Mouse (Mus musculus): Measurements from ENCODE around the gene Tll2. TPM values are rescaled to one million over a fixed set of nuclear protein-coding genes. Genes with fewer than 3 reads are reported as not detected.

Gene Tll2
- polyA plus RNA-seq (2012), result not detected in 2 replicates

DNA sequence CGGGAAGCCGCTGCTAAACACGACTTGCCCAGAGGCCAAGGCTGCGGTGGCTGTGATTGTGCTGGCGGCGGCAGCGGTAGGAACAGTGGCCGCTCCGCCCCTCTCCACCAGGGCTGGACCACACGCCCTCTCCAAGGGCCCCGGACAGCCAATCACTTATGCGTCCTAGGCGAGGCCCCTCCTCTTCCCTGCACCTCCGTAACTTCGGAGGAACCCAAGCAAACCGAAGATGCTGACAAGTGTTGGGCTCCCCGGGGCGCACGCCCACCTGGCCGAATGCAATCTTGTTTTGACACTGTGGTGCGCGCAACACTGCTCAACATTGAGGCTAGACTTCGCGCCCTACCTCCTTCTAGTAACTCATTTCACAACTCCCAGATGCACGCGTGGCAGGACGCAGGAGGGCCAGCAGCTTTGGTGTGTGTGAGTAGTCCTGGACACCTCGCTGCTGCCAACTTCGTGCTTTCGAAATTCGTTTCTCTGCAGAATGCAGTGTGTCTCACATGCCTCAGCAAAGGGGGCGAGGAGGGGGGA lies at the start of gene Tll2:
Gene Tll2 (minus strand): TSS at position 25 of the 534 bp plus-strand sequence.
- no peak for TF ChIP-seq GATA1 (IDR thresholded peaks at IDR 0.05; ENCODE audit: low read length)

- TF ChIP-seq GATA1 (IDR thresholded peaks at IDR 0.05; ENCODE audit: low read length), result no peak
Observed at GRCm38 (mm10) chr19:41254584-41254983, 47.9 kb upstream of the Tll2 start.

- TF ChIP-seq GATA1 (IDR thresholded peaks at IDR 0.05; ENCODE audit: low read length), result no peak
Observed at GRCm38 (mm10) chr19:41248968-41249367, 42.3 kb upstream of the Tll2 start.

DNA sequence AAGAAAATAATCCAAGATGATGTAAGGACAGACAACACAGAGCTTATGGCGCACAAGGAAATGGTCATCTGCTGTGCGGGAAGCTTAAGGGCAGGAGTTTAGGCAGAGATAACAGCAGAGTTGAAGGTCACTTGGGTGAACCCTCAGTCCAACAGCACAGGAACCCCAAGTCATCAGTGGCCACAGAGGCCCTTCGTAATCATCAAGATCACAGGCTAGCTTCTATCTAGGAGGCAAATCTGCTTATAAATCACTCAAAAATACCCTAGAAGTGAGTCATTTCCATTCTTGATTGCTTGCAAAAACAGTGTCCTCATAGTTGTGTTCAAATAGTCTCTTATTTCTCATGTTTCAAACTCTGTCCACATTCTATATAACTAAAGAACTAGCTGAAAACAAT lies 41.6 kb upstream of the Tll2 start:
- no peak for TF ChIP-seq GATA1 (IDR thresholded peaks at IDR 0.05; ENCODE audit: low read length)

DNA sequence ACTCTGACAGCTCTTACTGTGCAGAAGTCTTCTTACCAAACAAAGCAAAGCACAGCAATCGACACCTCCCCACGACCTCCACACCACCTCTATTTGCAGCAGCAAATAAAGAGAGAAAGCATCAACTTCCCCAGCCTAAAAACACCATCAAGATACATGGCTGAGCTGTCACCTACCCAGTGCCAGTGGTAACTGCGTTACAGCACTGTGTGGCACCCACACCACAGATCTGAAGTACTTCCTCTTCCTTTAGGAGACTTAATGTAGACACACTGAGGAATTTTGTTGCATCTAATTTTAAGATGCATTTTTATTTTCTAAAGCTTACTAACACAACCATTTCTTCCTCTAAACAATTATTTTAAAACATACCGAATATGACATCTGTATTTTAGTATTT lies 39.6 kb upstream of the Tll2 start:
- TF ChIP-seq GATA1 (IDR thresholded peaks at IDR 0.05; ENCODE audit: low read length), result no peak

DNA sequence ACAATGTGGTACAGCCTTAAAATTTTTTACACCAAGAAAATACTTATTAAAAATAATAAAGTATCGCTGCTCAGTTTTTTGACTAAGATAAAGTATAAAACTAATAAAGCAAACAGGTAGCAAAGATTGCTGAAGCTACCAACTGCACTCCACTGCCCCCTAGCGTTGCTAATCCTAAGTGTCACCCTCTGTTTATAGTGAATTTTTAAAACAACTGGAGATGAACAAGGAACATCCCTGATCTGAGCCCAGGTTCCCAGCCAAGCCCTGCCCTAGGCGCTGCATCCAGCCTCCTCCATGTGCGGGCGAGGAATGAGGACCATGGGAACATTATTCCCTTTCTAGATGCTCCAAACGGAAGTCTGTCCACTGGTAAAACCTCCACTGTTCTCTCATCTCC lies 37.9 kb upstream of the Tll2 start:
- no peak for TF ChIP-seq GATA1 (IDR thresholded peaks at IDR 0.05; ENCODE audit: low read length)

GRCm38 (mm10) chr19:41241997-41242396 lies 35.4 kb upstream of the Tll2 start:
- no peak for TF ChIP-seq GATA1 (IDR thresholded peaks at IDR 0.05; ENCODE audit: low read length)

GRCm38 (mm10) chr19:41233698-41234097 lies 27.1 kb upstream of the Tll2 start:
- no peak for TF ChIP-seq GATA1 (IDR thresholded peaks at IDR 0.05; ENCODE audit: low read length)

GRCm38 (mm10) chr19:41208326-41208725 lies 1.7 kb upstream of the Tll2 start:
- no peak for TF ChIP-seq GATA1 (IDR thresholded peaks at IDR 0.05; ENCODE audit: low read length)

- TF ChIP-seq GATA1 (IDR thresholded peaks at IDR 0.05; ENCODE audit: low read length), result no peak
Observed at GRCm38 (mm10) chr19:41206041-41206810, 409 bp downstream of the Tll2 start.

- no peak for TF ChIP-seq GATA1 (IDR thresholded peaks at IDR 0.05; ENCODE audit: low read length)
Observed at GRCm38 (mm10) chr19:41204159-41205081, 2.2 kb downstream of the Tll2 start.

DNA sequence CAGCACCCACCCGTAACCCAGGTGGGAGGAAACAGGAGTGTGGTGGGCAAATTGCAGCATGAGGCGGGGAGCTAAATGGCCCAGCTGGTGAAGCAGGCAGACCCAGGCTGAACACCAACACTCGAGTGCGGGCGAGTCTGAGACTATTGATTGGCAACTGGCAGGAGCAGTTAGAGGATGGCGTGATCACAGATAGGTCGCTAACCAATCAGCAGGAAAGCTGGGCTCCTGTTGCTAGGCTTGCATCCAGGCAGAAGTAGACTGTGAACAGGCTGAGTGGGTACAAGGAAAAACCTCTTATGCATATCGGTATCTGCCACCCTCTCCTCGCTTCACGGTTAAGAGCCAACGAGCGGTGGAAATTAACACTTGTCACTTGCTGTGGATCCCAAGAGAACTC lies 9.0 kb downstream of the Tll2 start:
- TF ChIP-seq GATA1 (IDR thresholded peaks at IDR 0.05; ENCODE audit: low read length), result no peak

DNA sequence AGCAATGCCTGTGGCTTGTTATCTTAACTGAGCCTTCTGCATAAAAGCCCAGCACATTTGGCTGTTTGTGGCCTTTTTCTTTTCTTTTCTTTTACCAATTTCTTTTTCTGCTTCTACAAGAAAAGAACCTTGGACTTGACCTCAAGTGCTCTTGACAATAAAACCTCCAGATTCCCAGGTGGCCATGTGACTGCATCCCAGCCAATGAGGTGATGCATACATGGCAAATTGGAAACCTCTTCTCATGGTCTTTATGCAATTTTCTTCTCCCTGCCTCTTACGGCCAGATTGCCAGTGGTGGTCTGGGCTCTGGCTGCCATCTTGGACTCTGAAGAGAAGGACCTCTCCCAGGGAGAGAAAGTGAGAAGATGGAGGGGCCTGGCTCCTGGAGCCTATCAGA lies 13.3 kb downstream of the Tll2 start:
- no peak for TF ChIP-seq GATA1 (IDR thresholded peaks at IDR 0.05; ENCODE audit: low read length)

DNA sequence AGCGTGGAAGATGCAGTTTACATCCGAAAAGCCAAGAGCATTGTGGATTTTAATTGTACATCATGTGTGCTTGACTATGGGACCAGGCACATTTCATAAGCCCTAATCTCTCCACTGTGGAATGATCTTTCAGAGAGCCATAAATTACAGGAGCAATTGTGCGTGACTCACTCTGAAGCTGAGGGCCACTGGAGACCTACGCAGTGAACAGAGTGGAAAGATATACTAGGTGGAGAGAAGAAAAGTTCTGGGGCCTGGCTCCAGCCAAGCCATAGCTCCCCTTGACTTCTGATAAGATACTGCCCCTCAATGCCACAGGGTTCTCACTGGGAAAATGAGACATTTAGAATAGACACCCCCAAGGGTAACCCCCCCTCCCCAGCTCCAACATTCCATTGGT lies 13.7 kb downstream of the Tll2 start:
- TF ChIP-seq GATA1 (IDR thresholded peaks at IDR 0.05; ENCODE audit: low read length), result no peak

DNA sequence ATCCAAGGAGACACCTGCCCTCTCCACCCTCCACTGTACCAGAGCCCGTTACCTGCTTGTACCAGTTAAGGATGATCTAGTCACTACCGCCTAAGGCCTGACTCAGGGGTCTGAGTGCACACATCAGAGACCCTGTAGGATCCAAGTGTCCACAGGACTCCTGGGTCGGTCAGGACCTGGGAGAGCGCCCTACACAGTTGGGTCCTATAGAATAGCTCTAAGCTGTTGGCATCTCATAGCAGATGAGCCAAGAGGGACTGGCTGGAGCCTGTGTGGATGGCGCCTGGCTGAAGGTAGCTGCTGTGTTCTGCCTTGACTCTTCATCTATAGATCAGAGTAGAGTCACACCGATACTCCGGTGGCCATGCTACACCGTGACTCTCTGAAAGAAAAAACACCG lies 14.9 kb downstream of the Tll2 start:
- TF ChIP-seq GATA1 (IDR thresholded peaks at IDR 0.05; ENCODE audit: low read length), result no peak

DNA sequence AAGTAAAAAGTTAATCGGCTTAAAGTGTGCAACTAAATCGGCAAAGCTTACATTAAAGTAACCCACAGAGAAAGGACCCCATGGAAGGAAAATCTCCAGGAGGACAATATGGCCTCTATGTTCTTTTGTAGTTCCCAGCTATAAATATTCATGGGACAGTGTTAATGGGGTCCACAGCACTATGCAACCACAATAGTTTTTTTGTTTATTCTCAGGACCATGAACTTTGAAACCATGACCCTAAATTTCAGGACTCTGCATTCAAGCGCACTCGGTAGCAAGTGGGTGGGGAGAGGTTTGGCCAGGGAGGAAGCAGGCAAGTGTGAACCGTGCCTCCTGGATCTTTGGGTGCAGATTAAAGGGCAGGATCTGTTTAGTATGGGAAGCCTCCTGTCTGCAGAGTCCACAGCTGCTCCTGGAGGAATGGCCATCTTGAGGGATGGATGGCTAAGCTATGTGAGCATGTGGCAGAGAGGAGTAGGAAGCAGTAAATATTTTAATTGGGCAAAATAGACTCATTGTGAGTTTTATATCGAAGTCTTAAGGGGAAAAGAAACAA lies 15.7 kb downstream of the Tll2 start:
- TF ChIP-seq GATA1 (IDR thresholded peaks at IDR 0.05; ENCODE audit: low read length), result no peak
